Mouse (Mus musculus) heart, postnatal 0 days (tissue): ENCODE data around the gene Samd5.

Experiments used
- CTCF ChIP-seq: IDR thresholded peaks from 2 replicates; pipeline ENCODE4 v1.5.1; 2016; ENCODE audit warnings: antibody characterized with exemption, control low read depth, low read depth
- EP300 ChIP-seq: IDR thresholded peaks from 2 replicates; pipeline ENCODE4 v1.6.1; 2016; ENCODE audit warnings: antibody characterized with exemption, low read depth

DNA sequence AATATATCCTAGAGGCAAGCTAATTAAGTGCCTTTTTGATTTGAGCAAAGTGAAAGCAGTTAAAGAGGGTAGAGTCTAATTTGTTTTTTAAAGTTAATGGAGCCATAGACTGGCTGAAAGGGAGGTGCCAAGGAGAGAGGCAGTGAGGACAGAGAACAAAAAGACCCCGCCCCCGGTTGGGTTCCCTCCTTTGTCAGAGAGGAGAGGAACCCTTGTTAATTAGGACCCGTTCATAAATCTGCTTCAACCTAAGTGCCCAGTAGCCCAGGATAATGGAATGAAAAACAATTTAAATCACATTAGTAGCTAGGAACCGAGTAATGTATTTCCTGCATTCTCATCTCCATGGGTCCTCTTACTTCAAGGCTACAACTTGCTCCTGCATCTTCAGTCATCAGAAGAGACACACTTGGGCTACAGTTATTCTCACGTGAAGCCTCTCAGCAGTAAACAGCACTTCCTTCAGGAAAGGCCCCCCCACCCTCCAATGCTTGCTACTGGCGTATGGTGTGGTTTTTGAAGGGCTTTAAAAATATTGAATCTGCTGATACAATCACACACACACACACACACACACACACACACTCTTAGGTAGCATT is 21.6 kb upstream of the Samd5 start:
- TF ChIP-seq EP300 (no peak), CTCF (no peak)
